Mouse (Mus musculus) forebrain, embryonic 10.5 days (tissue): ENCODE measurements around the gene Rpap3. TPM values are rescaled to one million over a fixed set of nuclear protein-coding genes. Genes with fewer than 3 reads are reported as not detected.

ENCODE experiments used
- DNase-seq: peaks from one replicate; pipeline ENCODE4 v3.0.0-alpha.2; 2017; ENCODE audit warnings: low spot score; ENCODE audit errors: extremely low spot score
- H3K27ac ChIP-seq: fragments of 300-500 bp; sonication (generic); 2 replicates; pipeline ENCODE4 v1.5.1; 2016; ENCODE audit warnings: mild to moderate bottlenecking
- H3K27me3 ChIP-seq: fragments of 300-500 bp; sonication (generic); 2 replicates; pipeline ENCODE4 v1.6.1; 2016; ENCODE audit warnings: mild to moderate bottlenecking; ENCODE audit not compliant: poor library complexity, severe bottlenecking
- H3K36me3 ChIP-seq: fragments of 300-500 bp; sonication (generic); replicated peaks from 2 replicates; pipeline ENCODE4 v1.6.1; 2016; ENCODE audit warnings: mild to moderate bottlenecking, moderate library complexity
- H3K4me1 ChIP-seq: fragments of 300-500 bp; sonication (generic); 2 replicates; pipeline ENCODE4 v1.6.1; 2016
- H3K4me3 ChIP-seq: fragments of 300-500 bp; sonication (generic); 2 replicates; pipeline ENCODE4 v1.5.1; 2016; ENCODE audit warnings: mild to moderate bottlenecking, moderate library complexity
- H3K9me3 ChIP-seq: fragments of 300-500 bp; sonication (generic); 2 replicates; pipeline ENCODE4 v1.6.1; 2016; ENCODE audit warnings: mild to moderate bottlenecking, moderate library complexity
- WGBS: fragments of 180-500 bp; shearing (Covaris S2); methylation state at CpG from one replicate; pipeline ENCODE4 v1.1.7; 2016; 5-methylcytosine and 5-hydroxymethylcytosine counted together
- polyA plus RNA-seq: library from polyadenylated mRNA; unstranded; fragments of >200 nt; fragmentation: Nextera tagmentation; extraction: Ambion mirVana; gene quantifications from 2 replicates; pipeline ENCODE4 v1.2.1, GENCODE M21; 2016

Rpap3 gene
- 40.7 and 41.9 TPM in 2 replicates for polyA plus RNA-seq

GRCm38 (mm10) chr15:97705211-97706050 is at the start of gene Rpap3:
Gene Rpap3, minus strand, starts transcription at chr15:97705825.
- H3K4me1 ChIP-seq, result peaks cover 21% of the 10 kb centered on the region
- H3K4me3 ChIP-seq, result peak within 1 kb of the TSS; percentile 97
- no peaks in the 10 kb centered on the region for H3K27me3 ChIP-seq
- DNase-seq, result peak; percentile 80
- H3K36me3 ChIP-seq, result peaks cover 33% of the 10 kb centered on the region
- no peaks in the 10 kb centered on the region for H3K9me3 ChIP-seq
- H3K27ac ChIP-seq, result peak within 1 kb of the TSS; percentile 94
- under 1% methylated on average over 71 of the region's 71 CpGs for WGBS

GRCm38 (mm10) chr15:97755361-97755760 is 49.7 kb upstream of the Rpap3 start:
- H3K36me3 ChIP-seq, result no peaks in the 10 kb centered on the region
- peaks cover 32% of the 10 kb centered on the region for H3K4me1 ChIP-seq
- H3K9me3 ChIP-seq, result no peaks in the 10 kb centered on the region
- DNase-seq, result no peak
- WGBS, result 61% methylated on average over 8 of the region's 8 CpGs
- H3K27ac ChIP-seq, result no peak overlapping the region
- no peak overlapping the region for H3K4me3 ChIP-seq
- 0 out of 2 replicates have a peak, but pooled peaks cover 6% of the 10 kb centered on the region for H3K27me3 ChIP-seq

GRCm38 (mm10) chr15:97754476-97754875 is 48.9 kb upstream of the Rpap3 start:
- Histone ChIP-seq H3K9me3 (no peaks in the 10 kb centered on the region), H3K27me3 (no peaks in the 10 kb centered on the region), H3K27ac (no peak overlapping the region), H3K4me1 (peaks cover 32% of the 10 kb centered on the region), H3K4me3 (no peak overlapping the region), H3K36me3 (no peaks in the 10 kb centered on the region)
- 70% methylated on average over 6 of the region's 6 CpGs for WGBS
- no peak for DNase-seq

GRCm38 (mm10) chr15:97752491-97752890 is 46.9 kb upstream of the Rpap3 start:
- Histone ChIP-seq H3K4me1 (peaks cover 40% of the 10 kb centered on the region), H3K9me3 (no peaks in the 10 kb centered on the region), H3K4me3 (no peak overlapping the region), H3K36me3 (no peaks in the 10 kb centered on the region), H3K27me3 (no peaks in the 10 kb centered on the region), H3K27ac (no peak overlapping the region)
- no peak for DNase-seq
- WGBS, result 91% methylated on average over 5 of the region's 5 CpGs

- 0 out of 2 replicates have a peak overlapping the region, but pooled peaks have one; percentile 8 for H3K27ac ChIP-seq
- H3K4me3 ChIP-seq, result no peak overlapping the region
- no peaks in the 10 kb centered on the region for H3K36me3 ChIP-seq
- peaks cover 40% of the 10 kb centered on the region for H3K4me1 ChIP-seq
- no peak for DNase-seq
- no peaks in the 10 kb centered on the region for H3K9me3 ChIP-seq
- no peaks in the 10 kb centered on the region for H3K27me3 ChIP-seq
- WGBS, result 88% methylated on average over 2 of the region's 2 CpGs
Measured at GRCm38 (mm10) chr15:97751676-97752075, 46.1 kb upstream of the Rpap3 start.

GRCm38 (mm10) chr15:97750697-97751096 is 45.1 kb upstream of the Rpap3 start:
- DNase-seq, result no peak
- Histone ChIP-seq H3K36me3 (no peaks in the 10 kb centered on the region), H3K4me1 (peaks cover 37% of the 10 kb centered on the region), H3K9me3 (no peaks in the 10 kb centered on the region), H3K4me3 (no peak overlapping the region), H3K27me3 (no peaks in the 10 kb centered on the region), H3K27ac (peak overlapping the region; percentile 45; the same call in 1 of the 2 replicates)
- 68% methylated on average over 12 of the region's 12 CpGs for WGBS

GRCm38 (mm10) chr15:97749841-97750240 is 44.2 kb upstream of the Rpap3 start:
- no peak for DNase-seq
- no peaks in the 10 kb centered on the region for H3K9me3 ChIP-seq
- WGBS, result 93% methylated on average over 13 of the region's 13 CpGs
- peaks cover 33% of the 10 kb centered on the region for H3K4me1 ChIP-seq
- H3K27ac ChIP-seq, result peak overlapping the region; percentile 45; the same call in 1 of the 2 replicates
- H3K36me3 ChIP-seq, result no peaks in the 10 kb centered on the region
- no peaks in the 10 kb centered on the region for H3K27me3 ChIP-seq
- no peak overlapping the region for H3K4me3 ChIP-seq

- H3K9me3 ChIP-seq, result no peaks in the 10 kb centered on the region
- H3K27ac ChIP-seq, result no peak overlapping the region
- no peak overlapping the region for H3K4me3 ChIP-seq
- WGBS, result 86% methylated on average over 9 of the region's 9 CpGs
- no peak for DNase-seq
- H3K4me1 ChIP-seq, result peaks cover 28% of the 10 kb centered on the region
- no peaks in the 10 kb centered on the region for H3K27me3 ChIP-seq
- H3K36me3 ChIP-seq, result no peaks in the 10 kb centered on the region
Measured at GRCm38 (mm10) chr15:97749397-97749796, 43.8 kb upstream of the Rpap3 start.

GRCm38 (mm10) chr15:97748964-97749363 is 43.3 kb upstream of the Rpap3 start:
- no peak for DNase-seq
- Histone ChIP-seq H3K27ac (0 out of 2 replicates have a peak overlapping the region, but pooled peaks have one; percentile 2), H3K4me3 (no peak overlapping the region), H3K4me1 (peaks cover 24% of the 10 kb centered on the region), H3K27me3 (no peaks in the 10 kb centered on the region), H3K36me3 (no peaks in the 10 kb centered on the region), H3K9me3 (no peaks in the 10 kb centered on the region)
- WGBS, result 85% methylated on average over 4 of the region's 4 CpGs

GRCm38 (mm10) chr15:97748309-97748708 is 42.7 kb upstream of the Rpap3 start:
- peaks cover 20% of the 10 kb centered on the region for H3K4me1 ChIP-seq
- H3K27me3 ChIP-seq, result no peaks in the 10 kb centered on the region
- no peak for DNase-seq
- H3K36me3 ChIP-seq, result no peaks in the 10 kb centered on the region
- H3K9me3 ChIP-seq, result no peaks in the 10 kb centered on the region
- no peak overlapping the region for H3K4me3 ChIP-seq
- WGBS, result 64% methylated on average over 10 of the region's 10 CpGs
- H3K27ac ChIP-seq, result 0 out of 2 replicates have a peak overlapping the region, but pooled peaks have one; percentile 2

GRCm38 (mm10) chr15:97747486-97747885 is 41.9 kb upstream of the Rpap3 start:
- WGBS, result 92% methylated on average over 4 of the region's 4 CpGs
- H3K4me3 ChIP-seq, result no peak overlapping the region
- peaks cover 21% of the 10 kb centered on the region for H3K4me1 ChIP-seq
- H3K27me3 ChIP-seq, result no peaks in the 10 kb centered on the region
- no peaks in the 10 kb centered on the region for H3K36me3 ChIP-seq
- no peak for DNase-seq
- no peaks in the 10 kb centered on the region for H3K9me3 ChIP-seq
- H3K27ac ChIP-seq, result no peak overlapping the region

- Histone ChIP-seq H3K4me3 (no peak overlapping the region), H3K36me3 (no peaks in the 10 kb centered on the region), H3K9me3 (no peaks in the 10 kb centered on the region), H3K27ac (no peak overlapping the region), H3K4me1 (peaks cover 28% of the 10 kb centered on the region), H3K27me3 (no peaks in the 10 kb centered on the region)
- WGBS, result 95% methylated on average over 24 of the region's 24 CpGs
- no peak for DNase-seq
Measured at GRCm38 (mm10) chr15:97746748-97747147, 41.1 kb upstream of the Rpap3 start.

- WGBS, result 95% methylated on average over 10 of the region's 10 CpGs
- H3K4me3 ChIP-seq, result no peak overlapping the region
- H3K4me1 ChIP-seq, result peaks cover 30% of the 10 kb centered on the region
- no peak overlapping the region for H3K27ac ChIP-seq
- no peaks in the 10 kb centered on the region for H3K27me3 ChIP-seq
- no peaks in the 10 kb centered on the region for H3K36me3 ChIP-seq
- H3K9me3 ChIP-seq, result no peaks in the 10 kb centered on the region
- DNase-seq, result no peak
Measured at GRCm38 (mm10) chr15:97746278-97746677, 40.7 kb upstream of the Rpap3 start.
